In genomic region chr6:41562598-41562997, GRCm38 (mm10) we compare ENCODE assay signal across 9 mouse cellular contexts. TPM values are rescaled to one million over a fixed set of nuclear protein-coding genes. Genes with fewer than 3 reads are reported as not detected.
DNase-seq lines count a peak whose midpoint lies in the region; ATAC-seq and TF ChIP-seq lines count a peak whose summit lies in the region.
"Had no signal": no experiment of that assay in that cellular context is flagged by ENCODE, and none has a peak within 500 bp of the region (broad histone marks: within the 10 kb centered on the region; RNA-seq: fewer than 3 reads in every experiment).

No protein-coding gene starts in this region.

- no peak overlapping the region for H3K9ac ChIP-seq in neural tube, embryonic 12.5 days
- no peak overlapping the region for H3K9ac ChIP-seq in forebrain, embryonic 15.5 days (replicated peaks)
- H3K9ac ChIP-seq in limb, embryonic 14.5 days (ENCODE audit: low read depth, low read length, severe bottlenecking), result no peak overlapping the region
- H3K9ac ChIP-seq in neural tube, embryonic 14.5 days (replicated peaks; ENCODE audit: low read depth, low read length), result no peak overlapping the region

- H3K4me2 ChIP-seq in neural tube, embryonic 12.5 days (replicated peaks), result 0 out of 2 replicates have a peak overlapping the region, but pooled peaks have one; percentile 6
- H3K4me2 ChIP-seq in forebrain, embryonic 15.5 days (replicated peaks), result peak overlapping the region; percentile 18; the same call in 1 of the 2 replicates
- no peak overlapping the region for H3K4me2 ChIP-seq in limb, embryonic 14.5 days (replicated peaks; ENCODE audit: low read depth, low read length, severe bottlenecking)
- peak overlapping the region; percentile 9; the same call in 1 of the 2 replicates for H3K4me2 ChIP-seq in neural tube, embryonic 14.5 days (ENCODE audit: low read depth, low read length)

- H3K27me3 ChIP-seq in neural tube, embryonic 12.5 days (replicated peaks), result no peaks in the 10 kb centered on the region
- H3K27me3 ChIP-seq in forebrain, embryonic 15.5 days, result no peaks in the 10 kb centered on the region
- no peaks in the 10 kb centered on the region for H3K27me3 ChIP-seq in limb, embryonic 14.5 days (ENCODE audit: control insufficient read depth, insufficient read depth, low read length)
- H3K27me3 ChIP-seq in neural tube, embryonic 14.5 days (ENCODE audit: control insufficient read depth, insufficient read depth, low read length), result no peaks in the 10 kb centered on the region

- DNase-seq in neural tube, embryonic 10.5 days (ENCODE audit: extremely low spot score, low spot score), result no peak
- DNase-seq in limb, embryonic 14.5 days (ENCODE audit: low spot score), result no peak
- no peak for DNase-seq in ovary, postnatal 10 days (ENCODE audit: low spot score)
- no peak for DNase-seq in kidney, postnatal 25 days
- DNase-seq: kidney, adult 11 months had no signal

- ATAC-seq in neural tube, embryonic 12.5 days (ENCODE audit: low FRiP score, low read depth), result no peak
- ATAC-seq in forebrain, embryonic 15.5 days (replicated peaks), result no peak
- ATAC-seq in limb, embryonic 14.5 days (ENCODE audit: low FRiP score, low read depth), result no peak
- no peak for ATAC-seq in neural tube, embryonic 14.5 days (ENCODE audit: low read depth)
- ATAC-seq in inflammation-experienced regulatory T-cells, adult 6 months, result no peak

- no peaks in the 10 kb centered on the region for H3K4me1 ChIP-seq in neural tube, embryonic 12.5 days
- 0 out of 2 replicates have a peak, but pooled peaks cover 3% of the 10 kb centered on the region for H3K4me1 ChIP-seq in forebrain, embryonic 15.5 days
- H3K4me1 ChIP-seq in limb, embryonic 14.5 days (ENCODE audit: control insufficient read depth, insufficient read depth, low read length), result no peaks in the 10 kb centered on the region
- no peaks in the 10 kb centered on the region for H3K4me1 ChIP-seq in neural tube, embryonic 14.5 days (ENCODE audit: control insufficient read depth, insufficient read depth, low read length)

- no peak for TF ChIP-seq POLR2A in limb, embryonic 14.5 days (IDR thresholded peaks at IDR 0.05; ENCODE audit: borderline replicate concordance, extremely low read depth, insufficient read depth, insufficient read length)

- no peak overlapping the region for H3K27ac ChIP-seq in neural tube, embryonic 12.5 days
- H3K27ac ChIP-seq in forebrain, embryonic 15.5 days (replicated peaks), result no peak overlapping the region
- no peak overlapping the region for H3K27ac ChIP-seq in limb, embryonic 14.5 days (replicated peaks; ENCODE audit: low read depth, low read length)
- H3K27ac ChIP-seq in neural tube, embryonic 14.5 days (ENCODE audit: low read depth, low read length), result no peak overlapping the region

- 87% methylated on average over 4 of the region's 4 CpGs for WGBS in neural tube, embryonic 12.5 days
- WGBS in forebrain, embryonic 15.5 days, result 96% methylated on average over 4 of the region's 4 CpGs
- 94% methylated on average over 4 of the region's 4 CpGs for WGBS in limb, embryonic 14.5 days
- WGBS in neural tube, embryonic 14.5 days, result 96% methylated on average over 4 of the region's 4 CpGs

- H3K4me3 ChIP-seq in neural tube, embryonic 12.5 days, result no peak overlapping the region
- peak overlapping the region; percentile 23 for H3K4me3 ChIP-seq in forebrain, embryonic 15.5 days
- 0 out of 2 replicates have a peak overlapping the region, but pooled peaks have one; percentile 18 for H3K4me3 ChIP-seq in limb, embryonic 14.5 days (replicated peaks; ENCODE audit: low read length)
- peak overlapping the region; percentile 12; the same call in 1 of the 2 replicates for H3K4me3 ChIP-seq in neural tube, embryonic 14.5 days (ENCODE audit: low read depth, low read length)

- H3K9me3 ChIP-seq in neural tube, embryonic 12.5 days, result no peaks in the 10 kb centered on the region
- no peaks in the 10 kb centered on the region for H3K9me3 ChIP-seq in forebrain, embryonic 15.5 days
- H3K9me3 ChIP-seq in limb, embryonic 14.5 days (ENCODE audit: control insufficient read depth, low read length), result no peaks in the 10 kb centered on the region
- no peaks in the 10 kb centered on the region for H3K9me3 ChIP-seq in neural tube, embryonic 14.5 days (ENCODE audit: control insufficient read depth, low read length)

- H3K36me3 ChIP-seq in neural tube, embryonic 12.5 days, result no peaks in the 10 kb centered on the region
- H3K36me3 ChIP-seq in forebrain, embryonic 15.5 days, result no peaks in the 10 kb centered on the region
- no peaks in the 10 kb centered on the region for H3K36me3 ChIP-seq in limb, embryonic 14.5 days (ENCODE audit: control insufficient read depth, insufficient read depth, low read length)
- no peaks in the 10 kb centered on the region for H3K36me3 ChIP-seq in neural tube, embryonic 14.5 days (ENCODE audit: control insufficient read depth, insufficient read depth, low read length)

RNA-seq across cellular contexts. Expression of gene Prss2, which starts 41.0 kb away (rescaled TPM):
- polyA plus RNA-seq in neural tube, embryonic 12.5 days (2016; fragmentation: Nextera tagmentation; extraction: Ambion mirVana), result not detected in 2 replicates
- not detected in 2 replicates for polyA plus RNA-seq in forebrain, embryonic 15.5 days (2015; fragmentation: Nextera tagmentation; extraction: Ambion mirVana)
- 0.08 and 0.18 TPM in 2 replicates for polyA plus RNA-seq in limb, embryonic 14.5 days (2012; rRNA removed)
- not detected in 2 replicates for polyA plus RNA-seq in limb, embryonic 14.5 days (2014; fragmentation: Nextera tagmentation; extraction: Ambion mirVana)
- not detected in 2 replicates for polyA plus RNA-seq in neural tube, embryonic 14.5 days (2014; fragmentation: Nextera tagmentation; extraction: Ambion mirVana)
- 1 to 10 TPM in 2 of 3 experiments, under 1 TPM in 1; 0.45 to 4.0 (median 2.7) TPM for polyA plus RNA-seq in inflammation-experienced regulatory T-cells, adult 6 months (2017; shearing (Covaris generic))

RNA-seq across cellular contexts. Expression of gene Ephb6, which starts 42.7 kb away (rescaled TPM):
- polyA plus RNA-seq in neural tube, embryonic 12.5 days (2016; fragmentation: Nextera tagmentation; extraction: Ambion mirVana), result 22.7 and 23.6 TPM in 2 replicates
- 33.2 and 34.6 TPM in 2 replicates for polyA plus RNA-seq in forebrain, embryonic 15.5 days (2015; fragmentation: Nextera tagmentation; extraction: Ambion mirVana)
- 16.6 and 23.6 TPM in 2 replicates for polyA plus RNA-seq in limb, embryonic 14.5 days (2012; rRNA removed)
- polyA plus RNA-seq in limb, embryonic 14.5 days (2014; fragmentation: Nextera tagmentation; extraction: Ambion mirVana), result 16.7 and 18.8 TPM in 2 replicates
- polyA plus RNA-seq in neural tube, embryonic 14.5 days (2014; fragmentation: Nextera tagmentation; extraction: Ambion mirVana), result 30.4 and 40.3 TPM in 2 replicates
- 10 to 100 TPM in 2 of 3 experiments, 1 to 10 TPM in 1; 9.4 to 20.7 (median 16.5) TPM for polyA plus RNA-seq in inflammation-experienced regulatory T-cells, adult 6 months (2017; shearing (Covaris generic))
